Mouse (Mus musculus) forebrain, embryonic 16.5 days (tissue): Measurements from ENCODE around the gene Orm2. TPM values are rescaled to one million over a fixed set of nuclear protein-coding genes. Genes with fewer than 3 reads are reported as not detected.

Experiments
- ATAC-seq: fragments of 200-750 bp; cut with Nextera tagmentation; 2 replicates; pipeline ENCODE4 v1.8.0; 2017; ENCODE audit warnings: mild to moderate bottlenecking, moderate library complexity
- H3K27ac ChIP-seq: fragments of 300-500 bp; sonication (generic); 2 replicates; pipeline ENCODE4 v1.5.1; 2014; ENCODE audit warnings: low read length, control low read depth
- H3K27me3 ChIP-seq: fragments of 300-500 bp; sonication (generic); replicated peaks from 2 replicates; pipeline ENCODE4 v1.6.1; 2014; ENCODE audit warnings: low read length; ENCODE audit not compliant: control insufficient read depth, insufficient read depth
- H3K36me3 ChIP-seq: fragments of 300-500 bp; sonication (generic); 2 replicates; pipeline ENCODE4 v1.6.1; 2014; ENCODE audit not compliant: control insufficient read depth, insufficient read depth
- H3K4me1 ChIP-seq: fragments of 300-500 bp; sonication (generic); replicated peaks from 2 replicates; pipeline ENCODE4 v1.6.1; 2014; ENCODE audit warnings: low read length; ENCODE audit not compliant: control insufficient read depth, insufficient read depth
- H3K4me2 ChIP-seq: fragments of 300-500 bp; sonication (generic); 2 replicates; pipeline ENCODE4 v1.6.1; 2014; ENCODE audit warnings: mild to moderate bottlenecking, low read length, control low read depth
- H3K4me3 ChIP-seq: fragments of 300-500 bp; sonication (generic); replicated peaks from 2 replicates; pipeline ENCODE4 v1.5.1; 2014; ENCODE audit warnings: mild to moderate bottlenecking, low read length, control low read depth
- H3K9ac ChIP-seq: fragments of 300-500 bp; sonication (generic); replicated peaks from 2 replicates; pipeline ENCODE4 v1.6.1; 2014; ENCODE audit warnings: low read depth, low read length, control low read depth
- H3K9me3 ChIP-seq: fragments of 300-500 bp; sonication (generic); 2 replicates; pipeline ENCODE4 v1.6.1; 2016; ENCODE audit warnings: low read length; ENCODE audit not compliant: control insufficient read depth
- WGBS: fragments of 180-500 bp; shearing (Covaris S2); extraction: QIAGEN DNeasy Blood & Tissue Kit; methylation state at CpG from one replicate; pipeline ENCODE4 v1.1.7; 2014; 5-methylcytosine and 5-hydroxymethylcytosine counted together
- polyA plus RNA-seq: library from polyadenylated mRNA; unstranded; fragments of >200 nt; fragmentation: Nextera tagmentation; extraction: Ambion mirVana; gene quantifications from 2 replicates; pipeline ENCODE4 v1.2.1, GENCODE M21; 2015

Gene Orm2
- polyA plus RNA-seq, 1 experiment from 2014 or later = not detected

DNA sequence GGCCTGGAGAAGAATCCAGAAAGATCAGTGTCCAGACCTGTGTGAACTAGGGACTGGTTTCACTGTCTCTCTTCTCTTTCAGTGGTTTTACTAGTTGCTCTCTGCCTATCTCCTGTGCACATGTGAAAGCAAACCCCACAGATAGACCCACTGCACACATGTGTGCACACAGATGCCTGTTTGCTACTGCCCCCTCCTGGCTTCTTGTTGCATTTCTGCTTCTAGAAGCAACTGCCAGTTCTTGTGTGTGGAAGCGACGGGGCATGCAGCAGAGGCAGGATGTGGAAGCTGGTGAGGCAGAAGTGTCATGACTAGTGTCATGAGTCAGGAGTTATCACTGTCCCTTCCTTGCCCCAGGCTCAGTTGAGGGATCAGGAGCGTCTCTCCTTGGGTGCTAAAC lies 9.6 kb downstream of the Orm2 start:
- no peaks in the 10 kb centered on the region for H3K27me3 ChIP-seq
- H3K36me3 ChIP-seq = peaks cover 12% of the 10 kb centered on the region

DNA sequence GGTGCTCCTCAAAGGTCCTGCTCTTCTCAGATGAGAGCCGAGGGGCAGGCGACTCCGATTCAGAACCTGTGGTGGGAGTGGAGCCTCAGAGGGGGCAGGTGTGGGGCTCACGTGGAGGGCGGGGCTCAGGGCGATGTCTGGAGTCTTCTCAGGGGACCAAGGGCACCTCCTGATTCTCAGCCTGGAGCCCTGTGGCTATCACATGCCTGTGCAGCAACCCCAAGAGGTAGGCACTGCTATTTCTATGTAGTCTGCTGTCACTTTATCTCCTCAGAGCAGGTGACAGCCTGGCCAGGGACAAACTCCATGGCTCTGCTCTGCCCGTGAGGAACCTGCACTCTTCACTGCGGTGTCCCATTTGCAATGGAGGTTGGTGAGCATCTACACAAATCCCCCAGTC lies 11.2 kb downstream of the Orm2 start:
- H3K9me3 ChIP-seq = no peaks in the 10 kb centered on the region
- H3K4me1 ChIP-seq = peaks cover 11% of the 10 kb centered on the region
- no peak for ATAC-seq
- H3K4me3 ChIP-seq = no peak overlapping the region
- H3K36me3 ChIP-seq = peaks cover 8% of the 10 kb centered on the region; the same call in 1 of the 2 replicates
- WGBS = 89% methylated on average over 8 of the region's 8 CpGs
- no peak overlapping the region for H3K4me2 ChIP-seq
- no peak overlapping the region for H3K27ac ChIP-seq
- H3K27me3 ChIP-seq = no peaks in the 10 kb centered on the region
- no peak overlapping the region for H3K9ac ChIP-seq

More for the DNA sequence above, 9.6 kb downstream of the Orm2 start:
- Histone ChIP-seq H3K4me3 (no peak overlapping the region), H3K27ac (no peak overlapping the region), H3K4me1 (peaks cover 11% of the 10 kb centered on the region), H3K4me2 (no peak overlapping the region), H3K9me3 (no peaks in the 10 kb centered on the region), H3K9ac (no peak overlapping the region)
- 57% methylated on average over 3 of the region's 3 CpGs for whole genome bisulfite sequencing
- no peak for ATAC-seq

DNA sequence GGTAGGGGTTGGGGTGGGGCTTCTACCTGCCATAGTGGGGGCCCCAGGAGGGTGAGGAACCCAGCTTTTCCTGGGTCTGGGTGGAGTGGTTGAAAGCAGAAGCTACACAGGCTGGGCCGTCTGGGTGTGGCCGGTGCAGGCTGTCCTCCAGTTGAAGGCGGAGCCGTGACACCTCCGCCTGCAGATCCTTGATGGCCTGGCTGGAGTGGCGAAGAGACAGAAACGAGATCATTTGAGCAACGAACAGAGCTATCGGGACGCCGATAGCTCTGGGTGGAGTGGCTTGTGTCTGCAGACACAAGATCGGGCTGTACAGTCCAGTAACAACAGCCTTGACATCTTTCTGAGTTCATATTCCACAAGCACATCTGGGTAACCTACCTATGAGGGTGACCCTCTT lies 12.1 kb downstream of the Orm2 start:
- 87% methylated on average over 12 of the region's 12 CpGs for WGBS
- H3K36me3 ChIP-seq = peaks cover 16% of the 10 kb centered on the region; the same call in 1 of the 2 replicates
- H3K27ac ChIP-seq = no peak overlapping the region
- no peak overlapping the region for H3K4me2 ChIP-seq
- no peaks in the 10 kb centered on the region for H3K9me3 ChIP-seq
- no peak overlapping the region for H3K9ac ChIP-seq
- ATAC-seq = no peak
- no peak overlapping the region for H3K4me3 ChIP-seq
- H3K27me3 ChIP-seq = no peaks in the 10 kb centered on the region
- H3K4me1 ChIP-seq = peaks cover 11% of the 10 kb centered on the region

DNA sequence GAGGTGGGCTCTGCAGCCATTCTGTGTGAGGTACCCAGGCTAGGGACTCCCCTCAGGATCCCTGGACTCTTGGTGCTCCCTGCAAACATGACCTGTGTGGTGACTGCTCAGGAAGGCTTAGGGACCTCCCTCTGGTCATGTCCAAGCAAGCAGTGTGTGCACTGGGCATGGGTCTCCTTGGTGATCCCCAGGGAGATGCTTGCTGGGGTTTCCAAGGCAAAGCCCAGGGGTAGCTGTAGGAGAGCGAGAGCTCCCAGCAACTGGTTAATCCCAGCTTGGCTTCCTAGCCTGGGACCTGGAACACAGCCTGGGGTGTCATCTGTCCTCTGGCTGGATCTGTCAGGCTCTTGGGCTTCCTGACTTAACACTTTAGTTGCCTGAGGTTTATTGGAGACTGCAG lies 13.1 kb downstream of the Orm2 start:
- peak; percentile 36 for ATAC-seq
- Histone ChIP-seq H3K9me3 (no peaks in the 10 kb centered on the region), H3K9ac (no peak overlapping the region), H3K27ac (no peak overlapping the region), H3K4me2 (no peak overlapping the region), H3K27me3 (no peaks in the 10 kb centered on the region), H3K4me3 (no peak overlapping the region), H3K4me1 (peaks cover 11% of the 10 kb centered on the region), H3K36me3 (peaks cover 24% of the 10 kb centered on the region)
- WGBS = 41% methylated on average over 1 of the region's 1 CpGs

DNA sequence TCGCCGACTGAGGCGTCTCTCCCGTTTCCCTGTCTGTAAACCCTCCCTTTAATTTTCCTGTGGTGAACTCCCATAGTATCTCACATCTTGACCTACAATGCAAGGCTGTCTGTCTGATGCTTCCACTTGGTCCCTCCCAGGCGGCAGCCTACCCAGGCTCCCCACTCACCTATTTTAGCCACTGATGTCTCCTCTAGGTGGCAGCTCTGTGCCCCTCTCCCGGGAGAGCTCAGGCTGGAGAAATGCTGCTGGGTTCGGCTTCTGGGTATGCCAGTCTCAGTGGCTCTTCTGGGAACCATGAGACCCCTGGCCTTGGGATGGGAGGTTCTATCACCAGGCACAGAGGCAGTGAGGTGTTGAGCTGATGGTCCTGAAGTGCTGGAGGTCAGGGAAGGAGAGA lies 15.2 kb downstream of the Orm2 start:
- Histone ChIP-seq H3K36me3 (peaks cover 20% of the 10 kb centered on the region), H3K4me1 (peaks cover 11% of the 10 kb centered on the region), H3K4me3 (no peak overlapping the region), H3K27ac (no peak overlapping the region), H3K27me3 (no peaks in the 10 kb centered on the region), H3K9ac (no peak overlapping the region), H3K9me3 (no peaks in the 10 kb centered on the region), H3K4me2 (no peak overlapping the region)
- WGBS = 59% methylated on average over 7 of the region's 7 CpGs
- no peak for ATAC-seq

DNA sequence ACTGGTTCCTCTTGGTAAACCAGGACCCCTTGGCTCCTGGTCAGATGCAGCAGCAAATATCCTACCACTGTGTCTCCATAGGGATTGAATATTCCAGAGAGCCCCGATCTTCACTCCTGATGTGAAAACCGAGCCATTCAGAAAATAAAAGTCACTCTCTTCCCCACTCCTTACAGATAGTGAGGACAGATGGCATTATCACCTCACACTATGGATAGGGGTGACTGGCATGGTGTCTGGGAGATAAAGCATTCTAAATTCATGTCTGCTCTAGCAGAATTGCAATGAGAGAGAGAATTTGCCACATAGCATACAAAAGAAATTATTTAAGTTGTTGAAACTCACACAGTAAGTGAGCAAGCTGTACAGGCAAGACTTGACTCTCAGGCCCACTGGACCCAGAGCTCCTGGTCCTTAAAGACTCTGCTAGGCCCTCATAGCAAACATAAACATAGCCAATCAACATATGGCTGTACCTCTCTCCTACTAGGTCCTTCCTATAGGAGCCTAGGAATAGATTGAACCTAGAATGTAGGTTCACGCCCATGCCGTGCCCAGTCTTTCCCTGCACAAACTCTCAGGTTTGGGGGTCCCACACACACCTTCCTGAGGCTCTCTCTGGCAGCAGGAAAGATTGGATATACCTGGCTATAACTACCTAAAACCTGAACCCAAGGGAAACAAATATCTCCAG lies 20.6 kb downstream of the Orm2 start:
- Histone ChIP-seq H3K4me3 (no peak overlapping the region), H3K36me3 (peaks cover 20% of the 10 kb centered on the region), H3K9ac (no peak overlapping the region), H3K27me3 (no peaks in the 10 kb centered on the region), H3K27ac (no peak overlapping the region), H3K4me2 (no peak overlapping the region), H3K4me1 (peaks cover 2% of the 10 kb centered on the region; the same call in 1 of the 2 replicates), H3K9me3 (no peaks in the 10 kb centered on the region)
- 88% methylated on average over 4 of the region's 4 CpGs for WGBS
- no peak for ATAC-seq

DNA sequence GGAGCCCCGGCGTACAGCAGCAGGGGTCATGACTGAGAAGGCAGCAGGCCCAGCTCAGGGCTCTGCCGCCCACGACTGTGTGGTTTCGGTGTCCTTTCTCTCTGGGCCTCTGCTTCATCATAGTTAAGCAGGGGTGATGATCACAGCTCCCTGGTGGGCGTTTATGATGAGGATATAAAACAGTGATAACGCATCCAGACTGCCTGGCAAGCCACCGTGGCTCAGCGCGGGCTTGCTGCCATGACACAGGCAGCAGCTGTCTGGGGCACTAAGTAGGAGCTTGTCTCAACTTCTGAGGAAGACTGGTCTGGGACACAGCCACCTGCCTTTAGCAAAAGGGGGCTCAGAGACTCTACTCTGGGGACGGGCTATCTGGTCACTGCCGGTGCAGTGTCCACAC lies 21.2 kb downstream of the Orm2 start:
- H3K9me3 ChIP-seq = no peaks in the 10 kb centered on the region
- H3K4me2 ChIP-seq = no peak overlapping the region
- WGBS = 74% methylated on average over 12 of the region's 12 CpGs
- peaks cover 20% of the 10 kb centered on the region for H3K36me3 ChIP-seq
- H3K27ac ChIP-seq = no peak overlapping the region
- no peaks in the 10 kb centered on the region for H3K27me3 ChIP-seq
- ATAC-seq = no peak
- H3K4me3 ChIP-seq = no peak overlapping the region
- H3K4me1 ChIP-seq = peaks cover 9% of the 10 kb centered on the region
- no peak overlapping the region for H3K9ac ChIP-seq

DNA sequence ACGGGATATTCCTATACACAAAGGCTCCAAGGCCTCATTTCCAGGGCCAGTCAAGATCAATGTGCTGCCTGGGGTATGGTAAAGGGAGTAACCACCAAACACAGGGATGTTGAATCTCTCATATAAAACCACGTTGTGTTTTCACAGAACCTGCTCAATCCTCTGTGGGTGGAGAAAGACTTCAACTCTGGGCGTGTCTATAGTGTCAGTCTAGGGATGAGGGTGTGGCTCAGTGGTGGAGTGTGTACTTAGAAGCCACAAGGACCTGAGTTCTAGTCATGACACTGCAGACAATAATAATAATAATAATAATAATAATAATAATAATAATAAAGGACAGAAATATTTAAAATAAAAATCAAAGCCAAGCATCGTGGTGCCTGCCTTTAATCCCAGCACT lies 22.0 kb downstream of the Orm2 start:
- Histone ChIP-seq H3K27me3 (no peaks in the 10 kb centered on the region), H3K9me3 (no peaks in the 10 kb centered on the region), H3K9ac (no peak overlapping the region), H3K4me2 (no peak overlapping the region), H3K27ac (no peak overlapping the region), H3K4me3 (no peak overlapping the region), H3K4me1 (peaks cover 17% of the 10 kb centered on the region), H3K36me3 (peaks cover 13% of the 10 kb centered on the region)
- 88% methylated on average over 4 of the region's 4 CpGs for WGBS
- ATAC-seq = no peak

DNA sequence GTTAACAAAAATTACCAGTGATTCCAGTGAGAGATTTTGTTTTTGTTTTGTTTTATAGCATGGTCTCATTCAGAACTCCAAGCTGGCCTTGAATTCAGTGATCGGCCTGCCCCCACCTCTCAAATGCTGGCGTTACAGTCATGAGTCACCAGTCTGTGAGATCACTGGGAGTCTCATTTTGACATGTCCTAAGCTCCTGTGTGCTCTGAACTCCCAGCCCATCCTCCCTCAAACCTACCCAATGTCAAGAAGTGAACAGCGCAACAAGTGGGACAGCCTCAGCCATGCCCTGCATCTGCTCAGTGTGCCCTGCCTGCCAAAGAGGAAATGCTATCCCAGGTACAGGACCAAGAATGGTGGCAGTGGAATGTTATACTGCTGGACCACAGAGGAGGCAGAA lies 23.0 kb downstream of the Orm2 start:
- WGBS = 94% methylated on average over 3 of the region's 3 CpGs

DNA sequence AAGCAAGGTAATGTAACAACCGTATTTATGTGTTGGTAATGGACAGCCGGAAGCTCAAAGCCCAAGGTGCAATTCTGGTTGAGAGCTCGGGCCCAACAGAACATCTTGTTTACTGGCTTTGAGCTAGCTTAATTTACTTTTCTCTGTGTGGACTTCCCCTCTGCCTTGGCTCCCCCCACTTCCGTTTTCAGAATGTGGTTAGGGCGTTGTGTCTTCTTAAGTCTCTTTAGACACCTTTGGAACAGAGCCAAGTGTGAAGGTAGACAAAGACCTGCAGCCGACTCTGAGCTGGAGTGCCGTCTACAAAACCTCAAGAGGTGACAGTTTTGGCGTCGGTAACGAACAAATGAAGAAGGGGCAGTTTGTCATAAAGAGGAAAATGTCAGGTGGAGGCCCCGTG lies 23.5 kb downstream of the Orm2 start:
- Histone ChIP-seq H3K27me3 (no peaks in the 10 kb centered on the region), H3K9me3 (no peaks in the 10 kb centered on the region), H3K9ac (no peak overlapping the region), H3K4me1 (peaks cover 31% of the 10 kb centered on the region), H3K4me3 (no peak overlapping the region), H3K4me2 (no peak overlapping the region), H3K36me3 (peaks cover 4% of the 10 kb centered on the region; the same call in 1 of the 2 replicates), H3K27ac (no peak overlapping the region)
- ATAC-seq = no peak
- WGBS = 52% methylated on average over 11 of the region's 11 CpGs

More for the DNA sequence above, 23.0 kb downstream of the Orm2 start:
- Histone ChIP-seq H3K4me1 (peaks cover 27% of the 10 kb centered on the region), H3K27me3 (no peaks in the 10 kb centered on the region), H3K9ac (no peak overlapping the region), H3K4me2 (no peak overlapping the region), H3K27ac (no peak overlapping the region), H3K9me3 (no peaks in the 10 kb centered on the region), H3K36me3 (peaks cover 5% of the 10 kb centered on the region; the same call in 1 of the 2 replicates), H3K4me3 (no peak overlapping the region)
- ATAC-seq = no peak
